8 mouse cellular contexts compared by ENCODE assay signal in genomic region chr4:148626623-148627185, GRCm38 (mm10). TPM values are rescaled to one million over a fixed set of nuclear protein-coding genes. Genes with fewer than 3 reads are reported as not detected.
A peak's percentile ranks its signal among the peaks of the same experiment; 100 is the strongest.
DNase-seq lines count a peak whose midpoint lies in the region; ATAC-seq lines count a peak whose summit lies in the region.

Gene Tardbp, minus strand, starts transcription at chr4:148627019.

- peak within 1 kb of the TSS; percentile 87 for H3K4me2 ChIP-seq in hindbrain, embryonic 15.5 days

- peak; percentile 95 for DNase-seq in R1 (ENCODE audit: low read depth, low spot score)
- peak; percentile 96 to 99 for DNase-seq in cerebellum, postnatal 25 days
- DNase-seq in frontal cortex, postnatal 36 days (ENCODE audit: low spot score in 2 of 2) = peak; percentile 90 to 95
- DNase-seq in left cerebral cortex, adult 11 months (ENCODE audit: low spot score) = peak; percentile 91
- DNase-seq in lung, postnatal 4 days = peak; percentile 97 to 98
- peak; percentile 91 for DNase-seq in retina, postnatal 7 days (ENCODE audit: low read depth, low spot score)
- peak; percentile 91 for DNase-seq in urinary bladder, adult 2 months (ENCODE audit: low spot score)

- H3K27ac ChIP-seq in hindbrain, embryonic 15.5 days (replicated peaks) = peak within 1 kb of the TSS; percentile 96

- peaks cover 31% of the 10 kb centered on the region for H3K36me3 ChIP-seq in hindbrain, embryonic 15.5 days

- 0% methylated on average over 51 of the region's 51 CpGs for WGBS in hindbrain, embryonic 15.5 days

- H3K4me3 ChIP-seq in hindbrain, embryonic 15.5 days = peak within 1 kb of the TSS; percentile 94

- H3K9me3 ChIP-seq in hindbrain, embryonic 15.5 days = no peaks in the 10 kb centered on the region

- H3K4me1 ChIP-seq in hindbrain, embryonic 15.5 days (replicated peaks) = peaks cover 32% of the 10 kb centered on the region

- H3K27me3 ChIP-seq in hindbrain, embryonic 15.5 days = no peaks in the 10 kb centered on the region

- peak within 1 kb of the TSS; percentile 96 for H3K9ac ChIP-seq in hindbrain, embryonic 15.5 days

- peak; percentile 97 for ATAC-seq in hindbrain, embryonic 15.5 days (ENCODE audit: low FRiP score, low read depth)

RNA-seq across cellular contexts. Expression of gene Tardbp, which starts in this region (rescaled TPM):
- polyA plus RNA-seq in hindbrain, embryonic 15.5 days (2015; fragmentation: Nextera tagmentation; extraction: Ambion mirVana) = 167 and 192 TPM in 2 replicates
- polyA plus RNA-seq in urinary bladder, adult 2 months (2012; rRNA removed) = 252 and 403 TPM in 2 replicates

Comparison
In these comparisons a context has a peak if more than half of its experiments do, and no peak if none do; other contexts are left out.
1. Peak in every context shown above with its lines: DNase-seq, ATAC-seq, H3K4me3 ChIP-seq and H3K27ac ChIP-seq.